Mouse (Mus musculus): ENCODE data around the gene Rcan2. TPM values are rescaled to one million over a fixed set of nuclear protein-coding genes. Genes with fewer than 3 reads are reported as not detected.
A peak's percentile ranks its signal among the peaks of the same experiment; 100 is the strongest.

Rcan2 gene
- polyA plus RNA-seq, 1 experiment from 2014 or later, result 133 TPM

DNA sequence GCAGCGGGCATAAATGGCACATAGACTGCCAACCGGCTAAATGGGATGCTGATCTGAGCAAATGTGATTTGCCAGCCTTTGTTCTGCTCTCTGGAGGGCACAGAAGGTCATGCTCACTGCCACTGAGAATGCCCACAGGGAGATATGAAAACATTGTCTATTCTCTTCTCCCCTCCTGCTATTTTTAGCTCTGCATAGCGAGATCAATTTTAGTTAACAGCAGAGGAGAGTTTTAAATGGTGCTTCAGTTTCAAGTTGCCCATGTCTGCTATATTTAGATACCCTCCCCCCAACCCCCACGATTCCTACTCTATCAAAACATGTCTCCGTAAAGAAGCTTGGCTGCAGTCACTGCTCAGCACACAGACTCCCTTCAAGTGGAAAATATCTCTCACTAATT lies 225.2 kb downstream of the Rcan2 start:
- Histone ChIP-seq H3K4me2 (ENCODE audit: low read length) (peak overlapping the region; percentile 35), H3K4me3 (ENCODE audit: low read depth, low read length) (no peak overlapping the region), H3K9me3 (replicated peaks; ENCODE audit: control insufficient read depth, low read length, poor library complexity, severe bottlenecking) (no peaks in the 10 kb centered on the region), H3K4me1 (ENCODE audit: control insufficient read depth, insufficient read depth, low read length) (peaks cover 19% of the 10 kb centered on the region), H3K9ac (ENCODE audit: low read depth, low read length) (no peak overlapping the region), H3K36me3 (ENCODE audit: control insufficient read depth, insufficient read depth, low read length) (no peaks in the 10 kb centered on the region), H3K27ac (ENCODE audit: low read length) (peak overlapping the region; percentile 86), H3K27me3 (ENCODE audit: control insufficient read depth, insufficient read depth, low read depth, low read length) (no peaks in the 10 kb centered on the region)
- 1% methylated on average over 5 of the region's 5 CpGs for WGBS
- ATAC-seq, result peak; percentile 78

DNA sequence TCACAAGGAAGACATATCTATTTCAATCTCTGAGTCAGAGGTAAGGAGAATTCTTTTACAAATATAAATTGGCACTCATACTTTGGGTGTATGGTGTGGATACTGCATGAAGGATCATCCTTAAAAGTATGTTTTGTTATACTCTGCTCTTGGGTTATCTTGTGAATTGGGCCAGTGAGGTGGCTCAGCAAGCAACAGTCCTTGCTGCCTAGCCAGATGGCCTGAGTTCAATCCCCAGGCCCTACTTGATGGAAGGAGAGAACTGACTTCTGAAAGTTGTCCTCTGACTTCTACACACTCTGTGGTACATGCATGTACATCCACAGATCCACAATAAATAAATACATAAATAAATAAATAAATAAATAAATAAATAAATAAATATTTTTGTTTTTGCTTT lies 225.6 kb downstream of the Rcan2 start:
- H3K36me3 ChIP-seq (ENCODE audit: control insufficient read depth, insufficient read depth, low read length), result no peaks in the 10 kb centered on the region
- H3K27me3 ChIP-seq (ENCODE audit: control insufficient read depth, insufficient read depth, low read depth, low read length), result no peaks in the 10 kb centered on the region
- peak overlapping the region; percentile 86 for H3K27ac ChIP-seq (ENCODE audit: low read length)
- H3K4me1 ChIP-seq (ENCODE audit: control insufficient read depth, insufficient read depth, low read length), result peaks cover 19% of the 10 kb centered on the region
- no peaks in the 10 kb centered on the region for H3K9me3 ChIP-seq (replicated peaks; ENCODE audit: control insufficient read depth, low read length, poor library complexity, severe bottlenecking)
- H3K9ac ChIP-seq (ENCODE audit: low read depth, low read length), result no peak overlapping the region
- no peak overlapping the region; the same call in 1 of the 2 replicates for H3K4me2 ChIP-seq (ENCODE audit: low read length)
- H3K4me3 ChIP-seq (ENCODE audit: low read depth, low read length), result no peak overlapping the region
- ATAC-seq, result peak; percentile 43

DNA sequence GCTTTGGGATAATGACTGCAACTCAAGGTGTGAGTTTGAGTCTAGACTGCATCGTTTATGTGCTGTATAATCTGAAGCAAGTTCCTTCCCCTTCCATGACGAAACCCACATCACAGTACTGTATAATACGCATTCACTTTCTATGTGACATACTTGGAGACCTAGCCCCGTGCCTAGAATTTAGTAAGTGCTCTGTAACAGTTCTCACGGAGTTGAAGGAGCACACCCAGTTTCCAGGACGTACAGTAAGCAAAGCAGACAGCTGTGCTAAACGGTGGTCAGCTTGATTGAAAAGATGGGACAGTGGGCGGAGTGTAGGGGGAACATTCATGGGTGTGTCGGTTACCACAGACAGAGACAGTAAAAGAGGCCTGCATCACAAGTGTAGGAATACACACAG lies 226.2 kb downstream of the Rcan2 start:
- Histone ChIP-seq H3K4me1 (ENCODE audit: control insufficient read depth, insufficient read depth, low read length) (peaks cover 19% of the 10 kb centered on the region), H3K27ac (ENCODE audit: low read length) (no peak overlapping the region), H3K36me3 (ENCODE audit: control insufficient read depth, insufficient read depth, low read length) (no peaks in the 10 kb centered on the region), H3K9me3 (replicated peaks; ENCODE audit: control insufficient read depth, low read length, poor library complexity, severe bottlenecking) (no peaks in the 10 kb centered on the region), H3K4me3 (ENCODE audit: low read depth, low read length) (no peak overlapping the region), H3K27me3 (ENCODE audit: control insufficient read depth, insufficient read depth, low read depth, low read length) (no peaks in the 10 kb centered on the region), H3K9ac (ENCODE audit: low read depth, low read length) (no peak overlapping the region), H3K4me2 (ENCODE audit: low read length) (no peak overlapping the region)
- no peak for ATAC-seq
- 92% methylated on average over 9 of the region's 9 CpGs for WGBS

DNA sequence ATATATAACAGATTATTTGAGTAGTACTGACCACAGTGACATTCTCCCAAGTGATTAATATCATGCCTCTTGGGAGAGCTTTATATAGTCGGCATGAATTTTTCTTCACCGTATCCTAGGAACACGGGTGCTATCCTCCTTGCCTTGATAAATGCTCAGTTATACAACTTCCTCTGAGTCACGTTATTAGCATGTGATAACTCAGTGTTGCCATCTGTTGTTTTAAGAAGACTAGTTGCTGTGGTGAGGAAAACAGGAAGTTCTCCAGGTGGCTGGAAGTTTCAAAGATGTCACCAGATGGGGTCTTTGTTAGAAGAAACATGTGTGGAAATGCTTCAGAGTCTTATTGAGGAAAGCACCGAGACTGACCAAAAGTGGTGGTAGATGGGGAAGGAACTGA lies 228.5 kb downstream of the Rcan2 start:
- Histone ChIP-seq H3K4me3 (ENCODE audit: low read depth, low read length) (no peak overlapping the region), H3K36me3 (ENCODE audit: control insufficient read depth, insufficient read depth, low read length) (no peaks in the 10 kb centered on the region), H3K9ac (ENCODE audit: low read depth, low read length) (no peak overlapping the region), H3K27ac (ENCODE audit: low read length) (no peak overlapping the region), H3K27me3 (ENCODE audit: control insufficient read depth, insufficient read depth, low read depth, low read length) (no peaks in the 10 kb centered on the region), H3K4me1 (ENCODE audit: control insufficient read depth, insufficient read depth, low read length) (peaks cover 19% of the 10 kb centered on the region), H3K9me3 (replicated peaks; ENCODE audit: control insufficient read depth, low read length, poor library complexity, severe bottlenecking) (no peaks in the 10 kb centered on the region), H3K4me2 (ENCODE audit: low read length) (no peak overlapping the region)
- ATAC-seq, result no peak
- WGBS, result 84% methylated on average over 5 of the region's 5 CpGs

DNA sequence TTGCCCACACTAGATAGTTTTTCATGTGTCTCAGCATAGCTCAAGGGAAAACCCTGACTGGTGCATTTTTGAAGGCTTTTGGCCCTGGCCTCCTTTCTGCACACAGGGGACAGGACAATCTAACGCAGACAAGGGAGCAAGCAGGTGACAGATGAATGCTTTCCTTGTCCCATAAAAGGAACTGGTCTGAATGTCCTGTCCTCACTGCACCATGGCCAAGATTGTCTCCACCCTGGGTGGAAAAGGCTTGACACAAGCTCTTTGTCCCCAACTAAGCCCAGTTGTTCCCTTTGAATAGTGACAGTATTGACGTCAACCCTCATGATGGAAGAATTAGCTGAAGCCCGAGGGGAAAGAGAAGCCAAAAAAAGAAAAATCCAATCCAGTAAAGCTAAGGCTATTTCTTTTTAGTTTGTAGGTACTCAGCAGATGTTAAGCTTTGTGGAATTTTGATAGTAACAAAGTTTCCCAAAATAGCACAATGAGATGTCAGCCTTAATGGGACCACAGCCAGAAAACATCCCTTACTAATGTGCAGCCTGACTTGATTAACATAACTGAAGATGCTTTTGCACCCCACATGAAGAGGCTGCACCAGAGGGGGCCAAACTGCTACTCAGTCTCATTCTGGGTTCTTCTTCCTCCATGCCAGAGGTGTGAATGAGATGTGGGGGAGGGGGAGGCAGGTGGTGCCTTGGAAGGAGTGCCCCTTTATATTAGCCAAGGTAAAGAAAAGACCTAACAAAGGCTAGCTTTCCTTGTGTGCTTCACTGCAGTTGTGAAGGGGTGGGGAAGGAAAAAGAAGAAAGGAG lies 229.8 kb downstream of the Rcan2 start:
- 38% methylated on average over 3 of the region's 3 CpGs for WGBS
- ATAC-seq, result no peak
- Histone ChIP-seq H3K9ac (ENCODE audit: low read depth, low read length) (no peak overlapping the region), H3K4me3 (ENCODE audit: low read depth, low read length) (no peak overlapping the region), H3K27ac (ENCODE audit: low read length) (no peak overlapping the region), H3K4me1 (ENCODE audit: control insufficient read depth, insufficient read depth, low read length) (peaks cover 14% of the 10 kb centered on the region), H3K4me2 (ENCODE audit: low read length) (no peak overlapping the region), H3K9me3 (replicated peaks; ENCODE audit: control insufficient read depth, low read length, poor library complexity, severe bottlenecking) (no peaks in the 10 kb centered on the region), H3K27me3 (ENCODE audit: control insufficient read depth, insufficient read depth, low read depth, low read length) (no peaks in the 10 kb centered on the region), H3K36me3 (ENCODE audit: control insufficient read depth, insufficient read depth, low read length) (no peaks in the 10 kb centered on the region)

DNA sequence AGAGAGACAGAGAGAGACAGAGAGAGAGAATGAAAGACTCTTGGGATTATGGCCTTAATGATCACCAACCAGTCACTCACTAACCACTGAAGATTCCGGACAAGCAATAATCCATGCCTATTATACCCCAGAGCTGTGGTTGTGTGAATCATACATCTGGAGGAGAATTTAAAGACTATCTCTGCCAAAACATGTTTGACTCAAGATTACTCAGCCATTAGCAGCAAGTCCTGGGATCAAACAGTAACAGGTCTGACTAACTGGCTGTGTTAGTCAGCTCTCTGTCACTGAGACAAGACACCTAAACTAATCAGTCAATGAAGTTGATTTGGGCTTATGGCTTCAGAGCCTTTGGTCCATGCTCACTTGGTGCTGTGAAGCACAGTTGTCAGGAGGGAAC lies 233.9 kb downstream of the Rcan2 start:
- WGBS, result 90% methylated on average over 1 of the region's 1 CpGs
- Histone ChIP-seq H3K4me2 (ENCODE audit: low read length) (no peak overlapping the region), H3K4me1 (ENCODE audit: control insufficient read depth, insufficient read depth, low read length) (no peaks in the 10 kb centered on the region; the same call in 1 of the 2 replicates), H3K27ac (ENCODE audit: low read length) (no peak overlapping the region), H3K9ac (ENCODE audit: low read depth, low read length) (no peak overlapping the region), H3K27me3 (ENCODE audit: control insufficient read depth, insufficient read depth, low read depth, low read length) (no peaks in the 10 kb centered on the region), H3K36me3 (ENCODE audit: control insufficient read depth, insufficient read depth, low read length) (no peaks in the 10 kb centered on the region; the same call in 1 of the 2 replicates), H3K4me3 (ENCODE audit: low read depth, low read length) (no peak overlapping the region), H3K9me3 (replicated peaks; ENCODE audit: control insufficient read depth, low read length, poor library complexity, severe bottlenecking) (no peaks in the 10 kb centered on the region)
- no peak for ATAC-seq

DNA sequence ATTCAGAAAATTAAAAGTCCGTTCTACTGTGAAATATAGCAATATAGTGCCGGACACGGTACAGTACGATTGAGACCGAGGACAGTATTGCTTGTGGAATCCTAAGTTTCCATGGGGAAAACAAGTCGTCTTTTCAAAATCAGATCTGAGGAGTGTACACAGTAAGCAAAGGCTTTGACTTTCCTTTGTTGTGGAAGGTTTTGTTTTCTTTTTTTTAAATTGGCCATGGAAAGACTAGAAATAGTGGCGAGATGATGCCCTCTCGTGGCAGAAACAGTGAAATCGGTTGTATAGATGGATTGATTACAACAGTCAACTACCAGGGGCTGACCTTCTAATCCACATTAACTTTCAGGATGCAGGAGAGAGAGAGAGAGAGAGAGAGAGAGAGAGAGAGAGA lies 237.5 kb downstream of the Rcan2 start:
- H3K4me1 ChIP-seq (ENCODE audit: control insufficient read depth, insufficient read depth, low read length), result no peaks in the 10 kb centered on the region
- no peaks in the 10 kb centered on the region for H3K9me3 ChIP-seq (replicated peaks; ENCODE audit: control insufficient read depth, low read length, poor library complexity, severe bottlenecking)
- H3K27ac ChIP-seq (ENCODE audit: low read length), result no peak overlapping the region
- H3K36me3 ChIP-seq (ENCODE audit: control insufficient read depth, insufficient read depth, low read length), result no peaks in the 10 kb centered on the region; the same call in 1 of the 2 replicates
- H3K27me3 ChIP-seq (ENCODE audit: control insufficient read depth, insufficient read depth, low read depth, low read length), result no peaks in the 10 kb centered on the region
- H3K4me3 ChIP-seq (ENCODE audit: low read depth, low read length), result no peak overlapping the region
- 55% methylated on average over 9 of the region's 9 CpGs for WGBS
- no peak overlapping the region for H3K9ac ChIP-seq (ENCODE audit: low read depth, low read length)
- H3K4me2 ChIP-seq (ENCODE audit: low read length), result no peak overlapping the region
- peak; percentile 55; the same call in 1 of the 2 replicates for ATAC-seq

DNA sequence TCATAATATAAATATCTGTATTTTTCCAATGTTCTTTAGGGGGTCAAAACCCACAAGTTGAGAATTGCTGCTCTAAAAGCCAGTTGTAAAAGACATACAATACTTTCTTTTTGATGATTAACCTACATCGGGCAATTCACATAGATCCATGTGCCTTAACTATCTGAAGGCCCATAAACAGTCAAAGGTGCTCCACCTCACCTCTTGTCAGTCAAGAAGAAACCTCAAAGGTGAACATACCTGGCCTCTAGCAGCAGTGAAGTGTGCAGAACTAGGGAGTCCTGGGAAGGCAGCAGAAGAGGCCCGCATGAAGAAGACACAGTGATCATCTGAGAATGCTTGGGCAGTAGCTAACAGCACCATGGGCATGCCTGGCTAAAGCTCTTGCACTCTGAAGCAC lies 239.3 kb downstream of the Rcan2 start:
- Histone ChIP-seq H3K36me3 (ENCODE audit: control insufficient read depth, insufficient read depth, low read length) (no peaks in the 10 kb centered on the region; the same call in 1 of the 2 replicates), H3K27ac (ENCODE audit: low read length) (no peak overlapping the region)
- 93% methylated on average over 2 of the region's 2 CpGs for WGBS

DNA sequence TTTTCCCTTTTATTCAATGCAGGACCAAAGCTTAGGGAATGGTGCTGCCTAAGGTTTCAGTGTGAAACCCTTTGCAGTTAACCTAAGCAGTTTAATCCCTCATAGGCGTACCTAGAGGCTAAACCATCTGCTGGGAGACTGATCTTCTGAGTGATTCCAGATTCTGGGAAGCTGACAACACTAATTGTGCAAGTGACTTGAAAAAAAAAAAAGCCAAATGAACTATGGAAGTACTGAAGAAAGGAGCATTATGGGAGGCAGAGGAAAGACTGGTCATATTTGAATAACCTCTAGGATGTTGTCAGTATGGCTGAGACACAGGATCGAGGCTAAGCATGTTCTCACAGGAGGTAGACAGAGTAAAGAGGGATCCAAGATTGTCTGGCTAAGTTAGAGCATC lies 241.2 kb downstream of the Rcan2 start:
- Histone ChIP-seq H3K4me2 (ENCODE audit: low read length) (no peak overlapping the region), H3K9ac (ENCODE audit: low read depth, low read length) (no peak overlapping the region), H3K36me3 (ENCODE audit: control insufficient read depth, insufficient read depth, low read length) (no peaks in the 10 kb centered on the region), H3K27ac (ENCODE audit: low read length) (no peak overlapping the region), H3K4me3 (ENCODE audit: low read depth, low read length) (no peak overlapping the region), H3K4me1 (ENCODE audit: control insufficient read depth, insufficient read depth, low read length) (no peaks in the 10 kb centered on the region), H3K27me3 (ENCODE audit: control insufficient read depth, insufficient read depth, low read depth, low read length) (no peaks in the 10 kb centered on the region), H3K9me3 (replicated peaks; ENCODE audit: control insufficient read depth, low read length, poor library complexity, severe bottlenecking) (no peaks in the 10 kb centered on the region)
- WGBS, result 76% methylated on average over 2 of the region's 2 CpGs
- ATAC-seq, result no peak

More for the DNA sequence above, 239.3 kb downstream of the Rcan2 start:
- Histone ChIP-seq H3K4me1 (ENCODE audit: control insufficient read depth, insufficient read depth, low read length) (no peaks in the 10 kb centered on the region), H3K4me2 (ENCODE audit: low read length) (no peak overlapping the region), H3K4me3 (ENCODE audit: low read depth, low read length) (no peak overlapping the region), H3K9ac (ENCODE audit: low read depth, low read length) (no peak overlapping the region), H3K27me3 (ENCODE audit: control insufficient read depth, insufficient read depth, low read depth, low read length) (no peaks in the 10 kb centered on the region), H3K9me3 (replicated peaks; ENCODE audit: control insufficient read depth, low read length, poor library complexity, severe bottlenecking) (no peaks in the 10 kb centered on the region)
- no peak for ATAC-seq
